Mouse (Mus musculus): ENCODE results near the gene Stk26.

The Stk26 gene

DNA sequence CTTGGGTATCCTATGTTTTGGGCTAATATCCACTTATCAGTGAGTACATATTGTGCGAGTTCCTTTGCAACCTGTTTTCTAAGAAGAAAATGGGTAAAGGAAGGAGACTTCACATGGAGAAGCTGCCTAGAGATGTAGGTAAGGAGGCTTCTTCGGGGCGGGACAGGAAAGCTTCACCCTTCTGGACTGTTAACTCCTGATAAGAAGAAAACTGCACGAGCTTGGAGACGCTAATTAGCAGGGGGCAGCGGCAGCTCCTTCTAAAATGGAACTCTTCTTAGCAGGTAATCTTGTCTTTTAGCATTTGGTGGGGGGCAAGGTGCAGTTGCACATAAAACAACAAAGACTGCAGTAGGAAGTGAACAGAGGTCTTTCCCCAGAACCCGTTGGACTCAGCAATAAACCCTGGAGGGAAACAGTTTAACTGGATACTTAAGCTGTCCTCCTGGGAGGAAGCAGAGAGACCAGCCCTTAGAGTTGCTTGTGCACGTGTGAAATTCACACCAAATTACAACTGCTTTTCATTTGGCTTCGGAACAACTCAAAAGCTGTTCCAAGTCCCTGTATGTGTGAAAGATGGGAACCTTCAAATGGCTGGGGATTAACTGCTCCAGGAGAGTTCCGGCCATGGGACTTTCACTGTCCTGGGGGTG is 86.2 kb downstream of the Stk26 start:
- DNase-seq (ENCODE audit: low read depth) = no peak

DNA sequence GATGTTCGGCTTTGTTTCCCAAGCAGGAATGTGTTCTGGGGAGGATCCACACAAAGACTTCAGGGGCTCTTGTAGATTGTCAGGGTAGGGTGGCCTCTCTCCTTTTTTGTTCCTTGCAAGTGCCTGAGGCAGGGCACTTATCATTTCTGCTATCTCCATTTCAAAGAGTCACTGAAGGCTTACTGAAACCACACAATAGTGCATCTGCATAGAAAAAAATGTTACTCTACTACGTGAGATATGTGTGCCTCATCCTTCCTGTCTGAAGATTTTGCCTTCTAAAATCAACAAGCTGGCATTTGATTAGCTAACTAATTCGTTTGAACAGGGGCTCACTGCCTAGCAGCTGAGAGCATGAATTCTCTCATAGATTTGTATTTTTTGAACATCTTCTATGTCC is 89.5 kb downstream of the Stk26 start:
- no peak for DNase-seq (ENCODE audit: low read depth)

DNA sequence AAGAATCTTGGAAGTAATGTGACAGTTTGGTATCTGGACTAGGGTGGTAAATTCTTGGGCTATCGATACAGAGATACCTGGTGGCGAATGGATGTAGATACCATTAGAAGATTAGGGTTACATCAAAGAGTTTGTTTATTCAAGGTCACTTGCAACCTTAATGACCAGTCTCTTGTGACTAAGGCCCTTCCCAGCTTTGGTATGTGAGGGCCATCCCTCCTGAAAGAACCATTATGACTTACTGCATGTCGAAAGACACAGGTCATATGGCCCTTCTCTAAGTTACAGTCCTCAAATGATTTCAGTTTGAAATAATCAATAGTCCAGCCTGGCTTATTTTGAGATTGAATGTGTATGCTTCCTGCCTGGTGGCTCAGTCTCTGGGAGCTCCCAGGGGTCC is 96.3 kb downstream of the Stk26 start:
- DNase-seq (ENCODE audit: low read depth) = no peak

DNA sequence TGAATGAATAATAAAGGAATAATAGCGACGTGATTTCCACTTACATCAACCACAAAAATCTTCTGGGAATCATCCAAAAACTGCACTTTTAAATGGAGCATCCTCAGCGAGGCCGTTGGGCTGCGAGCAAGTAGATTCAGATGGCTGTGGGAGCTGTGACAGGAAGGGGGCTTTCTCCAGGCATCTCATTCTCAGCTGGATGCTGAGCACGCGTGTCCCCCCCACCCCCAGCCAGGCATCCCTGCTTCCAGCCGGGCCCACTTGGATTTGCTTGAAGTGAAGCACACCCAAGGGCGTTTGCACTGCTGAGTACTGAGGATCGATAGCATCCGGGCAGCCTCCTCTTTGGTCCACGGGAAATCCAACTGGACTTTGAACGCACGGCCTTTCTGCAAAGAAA is 101.8 kb downstream of the Stk26 start, which contains the start of gene Frmd7:
TSS of gene Frmd7 (minus strand) at position 101 of the 400 bp plus-strand sequence.
- DNase-seq (ENCODE audit: low read depth) = no peak
